ENCODE assay signal across 26 mouse cellular contexts in the genomic region with DNA sequence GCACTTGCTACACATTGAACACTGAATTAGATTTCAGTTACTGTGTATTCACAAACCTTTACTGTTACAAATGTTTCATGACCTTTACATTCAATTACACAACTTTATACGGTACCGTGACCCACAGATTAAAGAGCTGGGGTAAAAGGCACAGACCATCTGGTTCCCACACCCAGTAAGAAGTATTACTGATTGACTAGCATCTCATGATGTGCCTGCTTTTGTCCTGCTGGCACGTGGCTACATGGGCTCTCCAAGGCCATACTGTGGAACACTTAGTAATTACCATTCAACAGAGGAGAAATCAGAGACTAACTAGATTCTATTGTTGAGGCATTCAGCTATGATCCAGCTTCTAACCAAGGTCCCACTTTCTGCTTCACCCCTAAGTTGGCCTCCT. TPM values are rescaled to one million over a fixed set of nuclear protein-coding genes. Genes with fewer than 3 reads are reported as not detected.
"Had no signal": no experiment of that assay in that cellular context is flagged by ENCODE, and none has a peak within 500 bp of the region (broad histone marks: within the 10 kb centered on the region; RNA-seq: fewer than 3 reads in every experiment).

No protein-coding gene starts in this region.

- H3K4me2 ChIP-seq: heart, embryonic 12.5 days; hindbrain, embryonic 13.5 days; hindbrain, embryonic 15.5 days; limb, embryonic 13.5 days; limb, embryonic 15.5 days had no signal

- H3K9ac ChIP-seq: heart, embryonic 12.5 days; hindbrain, embryonic 13.5 days; hindbrain, embryonic 15.5 days; limb, embryonic 13.5 days; limb, embryonic 15.5 days; liver, embryonic 12.5 days; liver, embryonic 14.5 days had no signal

- DNase-seq: gastrocnemius, postnatal 14 days; gastrocnemius, postnatal 36 days; heart, adult 18-20 months; heart, postnatal 10 days; heart, postnatal 36 days; kidney, adult 18-20 months; kidney, adult 8-10 months; kidney, postnatal 10 days; kidney, postnatal 25 days; kidney, postnatal 4 days had no signal

- H3K27ac ChIP-seq: hindbrain, embryonic 13.5 days; hindbrain, embryonic 15.5 days; hindbrain, postnatal 0 days; layer of hippocampus, adult 2 months; limb, embryonic 13.5 days; limb, embryonic 15.5 days; liver, embryonic 14.5 days had no signal

- H3K36me3 ChIP-seq: heart, embryonic 12.5 days; hindbrain, embryonic 13.5 days; hindbrain, embryonic 15.5 days; limb, embryonic 13.5 days; limb, embryonic 15.5 days; liver, embryonic 12.5 days had no signal

- H3K27me3 ChIP-seq: heart, embryonic 12.5 days; hindbrain, embryonic 13.5 days; hindbrain, embryonic 15.5 days; limb, embryonic 13.5 days; limb, embryonic 15.5 days; liver, embryonic 12.5 days had no signal

- H3K4me3 ChIP-seq: heart, embryonic 12.5 days; hindbrain, embryonic 13.5 days; hindbrain, embryonic 15.5 days; layer of hippocampus, adult 2 months; limb, embryonic 13.5 days; limb, embryonic 15.5 days; liver, embryonic 12.5 days had no signal

- H3K9me3 ChIP-seq: heart, embryonic 12.5 days; hindbrain, embryonic 13.5 days; hindbrain, embryonic 15.5 days; limb, embryonic 13.5 days; limb, embryonic 15.5 days; liver, embryonic 12.5 days had no signal

- H3K4me1 ChIP-seq: heart, embryonic 12.5 days; hindbrain, embryonic 15.5 days; limb, embryonic 13.5 days; limb, embryonic 15.5 days had no signal

RNA-seq across cellular contexts. Expression of a gene that starts 32.9 kb away (rescaled TPM):
- total RNA-seq: gastrocnemius, adult 8-10 months; gastrocnemius, postnatal 14 days; heart, postnatal 36 days; hindbrain, postnatal 0 days; layer of hippocampus, adult 2 months; layer of hippocampus, postnatal 10 days; layer of hippocampus, postnatal 25 days; left cerebral cortex, adult 8-10 months; left cerebral cortex, postnatal 4 days had no signal
- polyA plus RNA-seq: heart, embryonic 12.5 days; hindbrain, embryonic 11.5 days; limb, embryonic 11.5 days had no signal
